Mouse (Mus musculus): ENCODE data around the gene B3gnt8. TPM values are rescaled to one million over a fixed set of nuclear protein-coding genes. Genes with fewer than 3 reads are reported as not detected.
"Not testable (repeated sequence)": the region's sequence is repeated elsewhere in the genome, so short reads cannot be mapped to it uniquely, and the experiment has no call there.

Gene B3gnt8
- 4.7 and 8.2 TPM in 2 replicates for polyA plus RNA-seq (2012; rRNA removed)

DNA sequence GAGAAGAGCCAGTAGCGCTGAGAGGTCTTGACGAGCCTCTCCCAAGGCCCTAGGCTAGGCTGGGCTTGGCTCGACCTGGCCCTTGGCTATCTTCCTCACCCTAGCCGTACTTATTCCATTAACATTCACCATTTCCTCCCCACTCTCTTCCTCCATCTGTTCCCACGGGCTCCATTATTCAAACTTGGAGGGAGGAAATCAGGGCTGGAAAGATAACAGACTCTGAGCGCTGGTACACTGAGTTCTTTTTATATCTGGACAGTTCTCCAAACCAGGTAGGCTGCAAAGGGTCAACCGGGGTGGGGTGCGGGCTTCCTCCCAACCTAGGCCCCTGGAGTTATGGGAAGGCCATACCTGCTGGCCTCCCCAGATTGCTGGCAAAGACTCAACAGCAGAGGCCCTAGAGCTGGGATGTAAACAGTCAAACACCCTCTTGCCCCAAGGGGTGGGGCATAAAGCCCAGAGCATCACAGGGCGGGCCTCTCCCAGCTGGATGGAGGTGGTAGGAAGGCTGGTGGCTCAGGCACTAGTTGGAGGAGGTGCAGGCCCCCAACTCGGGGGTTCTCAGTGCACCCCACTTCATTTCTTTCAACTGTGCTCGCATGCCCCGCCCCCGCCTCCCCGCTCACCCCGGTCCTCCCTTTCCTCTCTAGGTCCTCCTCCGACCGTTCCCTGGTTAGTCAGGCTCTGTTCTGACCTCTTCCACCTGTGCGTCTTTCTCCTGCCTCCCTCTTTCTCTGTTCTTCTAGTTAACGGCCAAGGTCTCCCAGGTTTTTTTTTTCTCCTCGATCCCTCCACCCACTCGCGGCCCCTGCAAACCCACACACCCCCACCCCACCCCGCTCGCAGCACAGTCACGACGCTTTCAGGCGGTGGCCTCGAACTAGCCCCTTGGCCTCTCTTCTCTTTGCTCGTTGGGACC is at the start of gene B3gnt8:
Gene B3gnt8, plus strand, starts transcription at position 146 of the 922 bp plus-strand sequence.
- 6% methylated on average over 29 of the region's 29 CpGs for WGBS
- peak within 1 kb of the TSS; percentile 73 for H3K4me3 ChIP-seq (ENCODE audit: low read depth, low read length)
- TF ChIP-seq CTCF (IDR thresholded peaks at IDR 0.05; ENCODE audit: extremely low read depth, insufficient read length, insufficient replicate concordance, low read depth, low read length) (no peak), POLR2A (IDR thresholded peaks at IDR 0.05; ENCODE audit: low read depth, low read length) (no peak)
- no peaks in the 10 kb centered on the region for H3K27me3 ChIP-seq (ENCODE audit: control insufficient read depth, insufficient read depth, low read length)
- peak within 1 kb of the TSS; percentile 17; the same call in 1 of the 2 replicates for H3K27ac ChIP-seq (ENCODE audit: insufficient read depth, low read depth, low read length)
- H3K36me3 ChIP-seq (ENCODE audit: control insufficient read depth, insufficient read depth, low read length), result peaks cover 35% of the 10 kb centered on the region
- H3K4me1 ChIP-seq (ENCODE audit: control insufficient read depth, insufficient read depth, insufficient read length, low read length), result peaks cover 12% of the 10 kb centered on the region

DNA sequence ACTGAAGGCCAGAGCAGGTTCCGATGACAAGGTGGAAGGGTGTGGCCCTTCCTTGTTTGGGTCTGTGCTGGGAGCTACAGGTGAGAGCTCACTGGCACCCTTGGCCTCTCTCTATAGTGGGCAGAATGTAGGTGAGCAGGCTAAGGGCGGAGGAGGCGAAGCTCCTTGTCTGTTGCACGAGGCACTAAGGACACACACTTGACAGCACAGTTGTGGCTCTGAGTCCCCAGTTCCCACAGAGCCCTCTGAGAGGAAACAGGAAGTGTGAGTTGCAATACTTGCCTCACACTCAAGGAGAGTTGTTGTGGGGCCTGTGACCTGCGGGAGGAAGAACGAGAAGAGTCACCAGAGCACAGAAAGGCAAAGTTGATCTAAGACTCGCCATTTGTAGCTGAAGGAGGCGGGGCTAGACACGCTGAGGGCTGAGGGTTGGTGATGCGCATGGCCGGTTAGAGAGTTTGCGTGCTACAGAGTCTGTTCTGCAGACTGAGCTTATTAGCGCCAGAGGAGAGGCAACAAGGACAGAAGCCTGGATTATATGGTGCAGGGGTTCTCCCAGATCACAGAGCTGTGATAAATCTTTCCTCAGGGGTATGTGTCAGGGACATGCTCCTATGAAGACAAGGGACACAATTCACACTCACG is 49.5 kb upstream of the B3gnt8 start:
- H3K36me3 ChIP-seq (ENCODE audit: control insufficient read depth, insufficient read depth, low read length); H3K4me1 ChIP-seq (ENCODE audit: control insufficient read depth, insufficient read depth, insufficient read length, low read length); H3K27me3 ChIP-seq (ENCODE audit: control insufficient read depth, insufficient read depth, low read length); H3K4me3 ChIP-seq (ENCODE audit: low read depth, low read length); H3K27ac ChIP-seq (ENCODE audit: insufficient read depth, low read depth, low read length): not testable (repeated sequence)
- 55% methylated on average over 13 of the region's 14 CpGs for WGBS

DNA sequence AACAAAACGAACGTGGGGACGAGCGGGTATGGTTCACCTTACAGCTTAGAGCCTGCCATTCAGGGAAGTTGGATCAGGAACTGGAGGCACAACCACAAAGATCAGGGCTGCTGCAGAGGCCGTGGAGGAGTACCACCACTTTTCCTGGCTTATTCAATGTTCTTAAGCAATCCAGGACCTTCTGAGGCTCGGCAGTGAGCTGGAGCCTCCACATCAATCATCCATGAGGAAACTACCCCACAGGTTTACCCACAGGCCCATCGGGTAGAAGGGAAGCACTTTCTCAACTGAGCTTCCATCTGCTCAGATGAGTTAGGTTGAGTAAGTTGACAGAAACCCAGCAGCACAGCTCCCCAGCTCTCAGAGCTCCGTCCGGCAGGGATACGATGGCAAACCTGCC is 47.0 kb upstream of the B3gnt8 start:
- Histone ChIP-seq H3K36me3 (ENCODE audit: control insufficient read depth, insufficient read depth, low read length) (no peaks in the 10 kb centered on the region), H3K4me3 (ENCODE audit: low read depth, low read length) (no peak overlapping the region), H3K4me1 (ENCODE audit: control insufficient read depth, insufficient read depth, insufficient read length, low read length) (peaks cover 10% of the 10 kb centered on the region; the same call in 1 of the 2 replicates), H3K27ac (ENCODE audit: insufficient read depth, low read depth, low read length) (no peak overlapping the region), H3K27me3 (ENCODE audit: control insufficient read depth, insufficient read depth, low read length) (no peaks in the 10 kb centered on the region)
- 86% methylated on average over 10 of the region's 10 CpGs for WGBS
- TF ChIP-seq POLR2A (IDR thresholded peaks at IDR 0.05; ENCODE audit: low read depth, low read length) (no peak), CTCF (IDR thresholded peaks at IDR 0.05; ENCODE audit: extremely low read depth, insufficient read length, insufficient replicate concordance, low read depth, low read length) (no peak)

DNA sequence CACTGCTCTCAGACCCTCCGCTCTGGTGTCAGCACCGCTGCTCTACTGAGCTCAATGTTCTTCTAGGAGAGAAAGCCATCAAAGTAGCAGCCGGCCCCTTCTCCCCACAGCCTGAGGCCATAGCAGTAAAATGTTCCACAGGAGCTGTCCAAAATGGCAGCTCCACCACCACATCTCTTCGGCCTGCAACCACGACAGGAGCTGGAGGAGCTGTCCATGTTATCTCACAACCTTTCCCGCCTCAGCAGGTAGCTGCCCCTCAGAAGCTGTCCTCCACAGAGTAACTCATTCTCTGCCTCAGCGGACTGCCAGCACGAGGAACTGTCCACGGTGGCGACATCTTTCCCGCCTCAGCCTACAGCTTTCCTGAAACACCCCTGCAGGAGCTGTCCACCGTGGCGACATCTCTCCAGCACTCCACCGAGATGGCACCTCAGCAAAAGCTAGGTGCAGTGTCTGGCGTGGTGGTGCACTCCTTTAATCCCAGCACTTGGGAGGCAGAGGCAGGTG is 44.1 kb upstream of the B3gnt8 start:
- Histone ChIP-seq H3K27ac (ENCODE audit: insufficient read depth, low read depth, low read length) (no peak overlapping the region), H3K4me3 (ENCODE audit: low read depth, low read length) (no peak overlapping the region), H3K27me3 (ENCODE audit: control insufficient read depth, insufficient read depth, low read length) (no peaks in the 10 kb centered on the region), H3K36me3 (ENCODE audit: control insufficient read depth, insufficient read depth, low read length) (no peaks in the 10 kb centered on the region), H3K4me1 (ENCODE audit: control insufficient read depth, insufficient read depth, insufficient read length, low read length) (no peaks in the 10 kb centered on the region)
- WGBS, result 78% methylated on average over 15 of the region's 15 CpGs
- TF ChIP-seq CTCF (IDR thresholded peaks at IDR 0.05; ENCODE audit: extremely low read depth, insufficient read length, insufficient replicate concordance, low read depth, low read length) (no peak), POLR2A (IDR thresholded peaks at IDR 0.05; ENCODE audit: low read depth, low read length) (no peak)

DNA sequence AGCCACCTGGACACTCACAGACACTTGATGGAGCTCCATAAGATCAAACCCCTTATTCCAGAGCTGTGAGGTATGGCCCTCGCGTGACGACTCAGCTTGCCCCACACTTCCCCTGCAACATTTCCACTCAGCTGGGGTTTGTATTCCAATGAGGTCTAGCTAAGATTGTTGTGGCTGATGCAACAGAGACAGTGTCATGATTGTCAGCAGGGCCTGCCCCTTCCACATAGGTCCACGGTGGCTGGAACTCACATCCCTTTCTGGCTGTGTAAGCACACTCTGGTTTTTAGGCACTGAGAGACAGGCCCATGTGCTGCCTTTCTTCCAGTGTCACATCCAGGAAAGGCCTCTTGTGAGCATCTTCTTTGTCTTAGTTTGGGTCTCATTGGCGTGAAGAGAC is 41.8 kb upstream of the B3gnt8 start:
- Histone ChIP-seq H3K4me3 (ENCODE audit: low read depth, low read length) (no peak overlapping the region), H3K27ac (ENCODE audit: insufficient read depth, low read depth, low read length) (no peak overlapping the region), H3K36me3 (ENCODE audit: control insufficient read depth, insufficient read depth, low read length) (no peaks in the 10 kb centered on the region), H3K27me3 (ENCODE audit: control insufficient read depth, insufficient read depth, low read length) (no peaks in the 10 kb centered on the region), H3K4me1 (ENCODE audit: control insufficient read depth, insufficient read depth, insufficient read length, low read length) (no peaks in the 10 kb centered on the region)
- no peak for TF ChIP-seq POLR2A (IDR thresholded peaks at IDR 0.05; ENCODE audit: low read depth, low read length)
- TF ChIP-seq CTCF (IDR thresholded peaks at IDR 0.05; ENCODE audit: extremely low read depth, insufficient read length, insufficient replicate concordance, low read depth, low read length), result no peak
- WGBS, result 77% methylated on average over 5 of the region's 5 CpGs

DNA sequence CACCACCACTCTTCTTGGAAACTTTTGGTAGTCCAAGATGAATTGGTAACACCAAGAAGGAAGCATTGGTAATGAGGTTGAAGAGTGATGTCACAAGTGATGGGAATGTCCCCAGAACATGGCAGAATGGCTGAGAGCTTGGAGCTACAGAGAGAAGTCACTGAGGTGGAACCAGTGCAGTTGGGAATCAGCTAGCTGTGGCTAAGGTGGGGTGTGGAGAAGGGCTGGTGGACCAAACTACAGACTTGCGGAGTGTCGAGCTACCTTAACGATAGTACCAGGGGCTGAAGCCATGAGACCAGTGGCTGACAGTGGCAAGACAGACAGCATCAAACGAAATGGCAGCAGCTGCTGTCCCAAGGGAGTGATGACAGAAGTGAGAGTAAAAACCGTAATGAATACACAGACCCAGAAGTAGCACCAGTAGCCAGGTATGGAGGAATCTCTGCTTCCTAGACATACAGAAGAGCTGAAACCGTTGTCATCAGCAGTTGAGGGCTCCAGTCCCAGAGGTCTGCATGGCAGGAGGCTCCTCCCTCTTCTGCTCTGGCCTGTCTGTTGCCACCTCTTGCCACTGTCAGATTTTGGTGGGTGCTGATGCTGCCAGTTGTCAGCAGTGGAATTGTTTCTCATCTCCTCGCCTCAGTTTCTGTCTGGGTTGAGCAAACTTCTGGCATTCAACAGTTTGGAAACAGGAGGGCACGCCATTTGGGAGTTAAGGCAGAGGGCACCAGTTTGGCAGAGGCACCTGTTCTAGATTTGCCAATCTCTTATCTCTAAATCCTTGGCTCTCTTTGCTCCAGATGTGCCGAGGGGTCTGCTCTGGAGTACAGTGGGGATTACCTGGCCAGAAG is 40.9 kb upstream of the B3gnt8 start:
- no peak overlapping the region for H3K4me3 ChIP-seq (ENCODE audit: low read depth, low read length)
- WGBS, result 67% methylated on average over 9 of the region's 9 CpGs
- H3K27ac ChIP-seq (ENCODE audit: insufficient read depth, low read depth, low read length), result no peak overlapping the region
- H3K36me3 ChIP-seq (ENCODE audit: control insufficient read depth, insufficient read depth, low read length), result no peaks in the 10 kb centered on the region
- H3K27me3 ChIP-seq (ENCODE audit: control insufficient read depth, insufficient read depth, low read length), result no peaks in the 10 kb centered on the region
- TF ChIP-seq CTCF (IDR thresholded peaks at IDR 0.05; ENCODE audit: extremely low read depth, insufficient read length, insufficient replicate concordance, low read depth, low read length) (no peak), POLR2A (IDR thresholded peaks at IDR 0.05; ENCODE audit: low read depth, low read length) (no peak)
- H3K4me1 ChIP-seq (ENCODE audit: control insufficient read depth, insufficient read depth, insufficient read length, low read length), result no peaks in the 10 kb centered on the region

Measured in small intestine, adult 2 months (tissue).